Mouse (Mus musculus) stomach, embryonic 16.5 days (tissue): Measurements from ENCODE around the gene Zfp408. TPM values are rescaled to one million over a fixed set of nuclear protein-coding genes. Genes with fewer than 3 reads are reported as not detected.

Experiments used
- ATAC-seq: fragments of 200-750 bp; cut with Nextera tagmentation; 2 replicates; pipeline ENCODE4 v1.8.0; 2017; ENCODE audit warnings: moderate number of reproducible peaks, moderate TSS enrichment; ENCODE audit not compliant: insufficient read depth, low FRiP score
- H3K27ac ChIP-seq: fragments of 300-500 bp; sonication (generic); 2 replicates; pipeline ENCODE4 v1.5.1; 2014; ENCODE audit warnings: low read length
- H3K27me3 ChIP-seq: fragments of 300-500 bp; sonication (generic); 2 replicates; pipeline ENCODE4 v1.6.1; 2014; ENCODE audit warnings: low read length, control low read depth, mixed read lengths; ENCODE audit not compliant: control insufficient read depth, insufficient read depth
- H3K36me3 ChIP-seq: fragments of 300-500 bp; sonication (generic); 2 replicates; pipeline ENCODE4 v1.6.1; 2014; ENCODE audit warnings: low read length; ENCODE audit not compliant: control insufficient read depth, insufficient read depth
- H3K4me1 ChIP-seq: fragments of 300-500 bp; sonication (generic); 2 replicates; pipeline ENCODE4 v1.6.1; 2014; ENCODE audit warnings: low read length, control low read depth, mixed read lengths; ENCODE audit not compliant: control insufficient read depth, insufficient read depth
- H3K4me2 ChIP-seq: fragments of 300-500 bp; sonication (generic); 2 replicates; pipeline ENCODE4 v1.6.1; 2014; ENCODE audit warnings: low read depth, low read length, mixed read lengths
- H3K4me3 ChIP-seq: fragments of 300-500 bp; sonication (generic); replicated peaks from 2 replicates; pipeline ENCODE4 v1.5.1; 2014; ENCODE audit warnings: mild to moderate bottlenecking, low read length
- H3K9ac ChIP-seq: fragments of 300-500 bp; sonication (generic); 2 replicates; pipeline ENCODE4 v1.6.1; 2014; ENCODE audit warnings: low read length
- H3K9me3 ChIP-seq: fragments of 300-500 bp; sonication (generic); replicated peaks from 2 replicates; pipeline ENCODE4 v1.6.1; 2016; ENCODE audit warnings: low read length, control low read depth; ENCODE audit not compliant: control insufficient read depth
- WGBS: fragments of 180-500 bp; shearing (Covaris S2); extraction: QIAGEN DNeasy Blood & Tissue Kit; methylation state at CpG from one replicate; pipeline ENCODE4 v1.1.7; 2014; 5-methylcytosine and 5-hydroxymethylcytosine counted together
- polyA plus RNA-seq: library from polyadenylated mRNA; unstranded; fragments of >200 nt; fragmentation: Nextera tagmentation; extraction: Ambion mirVana; gene quantifications from 2 replicates; pipeline ENCODE4 v1.2.1, GENCODE M21; 2015

Zfp408 gene
- polyA plus RNA-seq, 1 experiment from 2014 or later: 11.3 TPM

- ATAC-seq: 0 out of 2 replicates have a peak, but pooled peaks have one; percentile 8
- H3K4me1 ChIP-seq: peaks cover 2% of the 10 kb centered on the region; the same call in 1 of the 2 replicates
- H3K4me3 ChIP-seq: no peak overlapping the region
- 47% methylated on average over 8 of the region's 8 CpGs for WGBS
- H3K4me2 ChIP-seq: no peak overlapping the region
- no peaks in the 10 kb centered on the region for H3K9me3 ChIP-seq
- H3K9ac ChIP-seq: no peak overlapping the region
- no peaks in the 10 kb centered on the region for H3K27me3 ChIP-seq
- H3K36me3 ChIP-seq: peaks cover 15% of the 10 kb centered on the region; the same call in 1 of the 2 replicates
- H3K27ac ChIP-seq: no peak overlapping the region
Observed at GRCm38 (mm10) chr2:91656774-91657173, 7.2 kb upstream of the Zfp408 start.

GRCm38 (mm10) chr2:91655827-91656226 is 6.2 kb upstream of the Zfp408 start:
- H3K27me3 ChIP-seq: no peaks in the 10 kb centered on the region
- H3K4me3 ChIP-seq: no peak overlapping the region
- H3K9me3 ChIP-seq: no peaks in the 10 kb centered on the region
- peaks cover 10% of the 10 kb centered on the region; the same call in 1 of the 2 replicates for H3K4me1 ChIP-seq
- peaks cover 15% of the 10 kb centered on the region; the same call in 1 of the 2 replicates for H3K36me3 ChIP-seq
- ATAC-seq: no peak
- peak overlapping the region; percentile 34 for H3K27ac ChIP-seq
- no peak overlapping the region for H3K9ac ChIP-seq
- WGBS: 54% methylated on average over 6 of the region's 6 CpGs
- H3K4me2 ChIP-seq: no peak overlapping the region

- Histone ChIP-seq H3K9ac (no peak overlapping the region), H3K36me3 (peaks cover 15% of the 10 kb centered on the region; the same call in 1 of the 2 replicates), H3K27ac (no peak overlapping the region; the same call in 1 of the 2 replicates), H3K4me1 (peaks cover 12% of the 10 kb centered on the region; the same call in 1 of the 2 replicates), H3K4me2 (no peak overlapping the region), H3K4me3 (no peak overlapping the region), H3K9me3 (no peaks in the 10 kb centered on the region), H3K27me3 (no peaks in the 10 kb centered on the region)
- 0 out of 2 replicates have a peak, but pooled peaks have one; percentile 23 for ATAC-seq
- WGBS: 77% methylated on average over 5 of the region's 5 CpGs
Observed at GRCm38 (mm10) chr2:91655388-91655787, 5.8 kb upstream of the Zfp408 start.

- Histone ChIP-seq H3K36me3 (peaks cover 16% of the 10 kb centered on the region), H3K27ac (no peak overlapping the region), H3K9me3 (no peaks in the 10 kb centered on the region), H3K4me3 (no peak overlapping the region), H3K27me3 (no peaks in the 10 kb centered on the region), H3K4me1 (peaks cover 18% of the 10 kb centered on the region), H3K9ac (no peak overlapping the region), H3K4me2 (no peak overlapping the region)
- 57% methylated on average over 6 of the region's 6 CpGs for WGBS
- ATAC-seq: no peak
Observed at GRCm38 (mm10) chr2:91652863-91653262, 3.3 kb upstream of the Zfp408 start.

- peak overlapping the region; percentile 92 for H3K4me2 ChIP-seq
Observed at GRCm38 (mm10) chr2:91651458-91652258, 2.1 kb upstream of the Zfp408 start.

GRCm38 (mm10) chr2:91650360-91650995 is 887 bp upstream of the Zfp408 start:
- H3K9me3 ChIP-seq: no peaks in the 10 kb centered on the region
- 8% methylated on average over 16 of the region's 16 CpGs for WGBS
- peak overlapping the region; percentile 88 for H3K9ac ChIP-seq

More at GRCm38 (mm10) chr2:91651458-91652258, 2.1 kb upstream of the Zfp408 start:
- no peak overlapping the region for H3K27ac ChIP-seq
- no peaks in the 10 kb centered on the region for H3K27me3 ChIP-seq
- no peaks in the 10 kb centered on the region for H3K9me3 ChIP-seq
- H3K4me3 ChIP-seq: no peak overlapping the region
- WGBS: 79% methylated on average over 14 of the region's 14 CpGs
- H3K4me1 ChIP-seq: peaks cover 18% of the 10 kb centered on the region
- peaks cover 21% of the 10 kb centered on the region for H3K36me3 ChIP-seq
- ATAC-seq: no peak
- H3K9ac ChIP-seq: no peak overlapping the region

GRCm38 (mm10) chr2:91649152-91649551 is 439 bp downstream of the Zfp408 start:
- Histone ChIP-seq H3K4me3 (peak overlapping the region; percentile 74), H3K9ac (peak overlapping the region; percentile 91), H3K4me1 (peaks cover 18% of the 10 kb centered on the region), H3K27me3 (no peaks in the 10 kb centered on the region), H3K9me3 (no peaks in the 10 kb centered on the region), H3K27ac (peak overlapping the region; percentile 96), H3K36me3 (peaks cover 37% of the 10 kb centered on the region), H3K4me2 (peak overlapping the region; percentile 97)
- ATAC-seq: no peak
- WGBS: 3% methylated on average over 15 of the region's 15 CpGs

More at GRCm38 (mm10) chr2:91650360-91650995, 887 bp upstream of the Zfp408 start:
- peak; percentile 54; the same call in 1 of the 2 replicates for ATAC-seq
- peak overlapping the region; percentile 89 for H3K27ac ChIP-seq
- H3K4me2 ChIP-seq: peak overlapping the region; percentile 92
- peaks cover 32% of the 10 kb centered on the region for H3K36me3 ChIP-seq
- no peaks in the 10 kb centered on the region for H3K27me3 ChIP-seq
- peak overlapping the region; percentile 74 for H3K4me3 ChIP-seq
- H3K4me1 ChIP-seq: peaks cover 18% of the 10 kb centered on the region

GRCm38 (mm10) chr2:91646733-91647132 is 2.9 kb downstream of the Zfp408 start:
- Histone ChIP-seq H3K4me2 (no peak overlapping the region), H3K27me3 (no peaks in the 10 kb centered on the region), H3K36me3 (peaks cover 33% of the 10 kb centered on the region), H3K9ac (no peak overlapping the region), H3K4me3 (no peak overlapping the region), H3K4me1 (peaks cover 16% of the 10 kb centered on the region), H3K9me3 (no peaks in the 10 kb centered on the region), H3K27ac (no peak overlapping the region)
- WGBS: 25% methylated on average over 1 of the region's 1 CpGs
- no peak for ATAC-seq

GRCm38 (mm10) chr2:91645811-91646210 is 3.8 kb downstream of the Zfp408 start:
- no peak for ATAC-seq
- Histone ChIP-seq H3K27ac (no peak overlapping the region), H3K9me3 (no peaks in the 10 kb centered on the region), H3K4me1 (peaks cover 9% of the 10 kb centered on the region), H3K36me3 (peaks cover 33% of the 10 kb centered on the region), H3K9ac (no peak overlapping the region), H3K4me2 (no peak overlapping the region), H3K4me3 (no peak overlapping the region), H3K27me3 (no peaks in the 10 kb centered on the region)
- 97% methylated on average over 11 of the region's 11 CpGs for WGBS
